Mouse (Mus musculus) lung, postnatal 0 days (tissue): Measurements from ENCODE around the gene Ifnl3. TPM values are rescaled to one million over a fixed set of nuclear protein-coding genes. Genes with fewer than 3 reads are reported as not detected.
"Not testable (repeated sequence)": the region's sequence is repeated elsewhere in the genome, so short reads cannot be mapped to it uniquely, and the experiment has no call there.

Source experiments
- ATAC-seq: fragments of 200-750 bp; cut with Nextera tagmentation; 2 replicates; pipeline ENCODE4 v1.8.0; 2017; ENCODE audit warnings: moderate library complexity
- DNase-seq: peaks from one replicate; pipeline ENCODE4 v3.0.0-alpha.2; 2016; ENCODE audit warnings: low spot score
- H3K27ac ChIP-seq: fragments of 300-500 bp; sonication (generic); 2 replicates; pipeline ENCODE4 v1.5.1; 2014; ENCODE audit warnings: antibody characterized with exemption, mild to moderate bottlenecking, low read length, mixed read lengths
- H3K27me3 ChIP-seq: fragments of 300-500 bp; sonication (generic); replicated peaks from 2 replicates; pipeline ENCODE4 v1.6.1; 2014; ENCODE audit warnings: low read length, mixed read lengths; ENCODE audit not compliant: insufficient read depth
- H3K36me3 ChIP-seq: fragments of 300-500 bp; sonication (generic); 2 replicates; pipeline ENCODE4 v1.6.1; 2014; ENCODE audit warnings: low read length, mixed read lengths; ENCODE audit not compliant: insufficient read depth
- H3K4me1 ChIP-seq: fragments of 300-500 bp; sonication (generic); 2 replicates; pipeline ENCODE4 v1.6.1; 2014; ENCODE audit warnings: antibody characterized with exemption, low read depth, low read length, mixed read lengths; ENCODE audit not compliant: insufficient read depth
- H3K4me2 ChIP-seq: fragments of 300-500 bp; sonication (generic); replicated peaks from 2 replicates; pipeline ENCODE4 v1.6.1; 2014; ENCODE audit warnings: low read depth, mild to moderate bottlenecking, low read length, moderate library complexity, mixed read lengths
- H3K4me3 ChIP-seq: fragments of 300-500 bp; sonication (generic); 2 replicates; pipeline ENCODE4 v1.5.1; 2014; ENCODE audit warnings: low read depth, low read length
- H3K9ac ChIP-seq: fragments of 300-500 bp; sonication (generic); replicated peaks from 2 replicates; pipeline ENCODE4 v1.6.1; 2014; ENCODE audit warnings: low read depth, mild to moderate bottlenecking
- H3K9me3 ChIP-seq: fragments of 300-500 bp; sonication (generic); 2 replicates; pipeline ENCODE4 v1.6.1; 2016; ENCODE audit warnings: low read length, mixed read lengths
- CTCF ChIP-seq: IDR thresholded peaks from 2 replicates; pipeline ENCODE4 v1.5.1; 2016; ENCODE audit warnings: antibody characterized with exemption, mild to moderate bottlenecking
- EP300 ChIP-seq: IDR thresholded peaks from 2 replicates; pipeline ENCODE4 v1.6.1; 2016; ENCODE audit warnings: antibody characterized with exemption, mild to moderate bottlenecking, control low read depth
- WGBS: fragments of 180-500 bp; shearing (Covaris S2); extraction: QIAGEN DNeasy Blood & Tissue Kit; methylation state at CpG from one replicate; pipeline ENCODE4 v1.1.7; 2014; 5-methylcytosine and 5-hydroxymethylcytosine counted together
- polyA plus RNA-seq: library from polyadenylated mRNA; unstranded; fragments of >200 nt; fragmentation: Nextera tagmentation; extraction: Ambion mirVana; gene quantifications from 2 replicates; pipeline ENCODE4 v1.2.1, GENCODE M21; 2015

Ifnl3 gene
- polyA plus RNA-seq = not detected in 2 replicates

- not testable (repeated sequence) for H3K27me3 ChIP-seq, H3K4me3 ChIP-seq, H3K27ac ChIP-seq, H3K4me1 ChIP-seq, H3K9me3 ChIP-seq, DNase-seq, H3K36me3 ChIP-seq, H3K9ac ChIP-seq, ATAC-seq, H3K4me2 ChIP-seq
- WGBS = 64% methylated on average over 5 of the region's 6 CpGs
Observed at GRCm38 (mm10) chr7:28522536-28522935, at the start of gene Ifnl3. Gene Ifnl3 (plus strand): TSS chr7:28522836.

GRCm38 (mm10) chr7:28476191-28476590 lies 46.4 kb upstream of the Ifnl3 start:
- no peaks in the 10 kb centered on the region for H3K9me3 ChIP-seq
- H3K4me2 ChIP-seq = no peak overlapping the region
- H3K9ac ChIP-seq = no peak overlapping the region
- no peak for ATAC-seq
- H3K4me3 ChIP-seq = no peak overlapping the region
- H3K27ac ChIP-seq = no peak overlapping the region
- TF ChIP-seq EP300 (no peak), CTCF (peak; percentile 33; the same call in 1 of the 2 replicates)
- no peaks in the 10 kb centered on the region for H3K4me1 ChIP-seq
- H3K36me3 ChIP-seq = no peaks in the 10 kb centered on the region
- WGBS = 82% methylated on average over 6 of the region's 6 CpGs
- no peaks in the 10 kb centered on the region for H3K27me3 ChIP-seq
- DNase-seq = no peak

GRCm38 (mm10) chr7:28477363-28477762 lies 45.3 kb upstream of the Ifnl3 start:
- H3K9ac ChIP-seq = no peak overlapping the region
- no peaks in the 10 kb centered on the region for H3K27me3 ChIP-seq
- WGBS = 77% methylated on average over 5 of the region's 5 CpGs
- DNase-seq (no peak), ATAC-seq (no peak)
- no peaks in the 10 kb centered on the region for H3K36me3 ChIP-seq
- no peaks in the 10 kb centered on the region for H3K4me1 ChIP-seq
- no peak overlapping the region for H3K4me3 ChIP-seq
- no peak overlapping the region for H3K4me2 ChIP-seq
- no peak overlapping the region for H3K27ac ChIP-seq
- H3K9me3 ChIP-seq = no peaks in the 10 kb centered on the region
- no peak for TF ChIP-seq EP300
- TF ChIP-seq CTCF = no peak

- Histone ChIP-seq H3K4me1 (no peaks in the 10 kb centered on the region), H3K27me3 (no peaks in the 10 kb centered on the region), H3K36me3 (no peaks in the 10 kb centered on the region), H3K27ac (no peak overlapping the region), H3K4me2 (no peak overlapping the region), H3K4me3 (no peak overlapping the region), H3K9ac (no peak overlapping the region), H3K9me3 (no peaks in the 10 kb centered on the region)
- TF ChIP-seq EP300 (no peak), CTCF (no peak)
- ATAC-seq (0 out of 2 replicates have a peak, but pooled peaks have one; percentile 44), DNase-seq (peak; percentile 30)
- WGBS = 8% methylated on average over 8 of the region's 8 CpGs
Observed at GRCm38 (mm10) chr7:28478854-28479253, 43.8 kb upstream of the Ifnl3 start.

GRCm38 (mm10) chr7:28482854-28483253 lies 39.8 kb upstream of the Ifnl3 start:
- no peak overlapping the region for H3K4me2 ChIP-seq
- WGBS = 79% methylated on average over 11 of the region's 11 CpGs

GRCm38 (mm10) chr7:28484192-28484591 lies 38.4 kb upstream of the Ifnl3 start:
- Histone ChIP-seq H3K27ac (no peak overlapping the region), H3K4me3 (no peak overlapping the region), H3K27me3 (no peaks in the 10 kb centered on the region), H3K9me3 (no peaks in the 10 kb centered on the region), H3K4me1 (no peaks in the 10 kb centered on the region), H3K36me3 (no peaks in the 10 kb centered on the region), H3K4me2 (no peak overlapping the region), H3K9ac (no peak overlapping the region)
- no peak for TF ChIP-seq EP300
- no peak for TF ChIP-seq CTCF
- WGBS = 30% methylated on average over 4 of the region's 4 CpGs
- DNase-seq (no peak), ATAC-seq (no peak)

More at GRCm38 (mm10) chr7:28482854-28483253, 39.8 kb upstream of the Ifnl3 start:
- no peak for ATAC-seq
- no peak overlapping the region for H3K4me3 ChIP-seq
- no peak overlapping the region for H3K9ac ChIP-seq
- no peak for DNase-seq
- no peaks in the 10 kb centered on the region for H3K36me3 ChIP-seq
- H3K27me3 ChIP-seq = no peaks in the 10 kb centered on the region
- TF ChIP-seq EP300 (no peak), CTCF (no peak)
- H3K4me1 ChIP-seq = no peaks in the 10 kb centered on the region
- H3K9me3 ChIP-seq = no peaks in the 10 kb centered on the region
- no peak overlapping the region for H3K27ac ChIP-seq

GRCm38 (mm10) chr7:28488030-28488491 lies 34.6 kb upstream of the Ifnl3 start:
- ATAC-seq = peak; percentile 59
- peak; percentile 59 for DNase-seq
- Histone ChIP-seq H3K9me3 (no peaks in the 10 kb centered on the region), H3K4me2 (0 out of 2 replicates have a peak overlapping the region, but pooled peaks have one; percentile 6), H3K27ac (no peak overlapping the region), H3K27me3 (no peaks in the 10 kb centered on the region), H3K4me1 (no peaks in the 10 kb centered on the region), H3K36me3 (no peaks in the 10 kb centered on the region), H3K4me3 (no peak overlapping the region), H3K9ac (no peak overlapping the region)
- WGBS = 4% methylated on average over 16 of the region's 16 CpGs
- TF ChIP-seq CTCF (no peak), EP300 (no peak)
